Mouse (Mus musculus) liver, embryonic 15.5 days (tissue): ENCODE data around the gene Fam178b. TPM values are rescaled to one million over a fixed set of nuclear protein-coding genes. Genes with fewer than 3 reads are reported as not detected.
"Not testable (repeated sequence)": the region's sequence is repeated elsewhere in the genome, so short reads cannot be mapped to it uniquely, and the experiment has no call there.

Source experiments
- ATAC-seq: fragments of 200-750 bp; cut with Nextera tagmentation; 2 replicates; pipeline ENCODE4 v1.8.0; 2017; ENCODE audit warnings: moderate number of reproducible peaks, mild to moderate bottlenecking, moderate library complexity; ENCODE audit not compliant: insufficient read depth
- H3K27ac ChIP-seq: fragments of 300-500 bp; sonication (generic); replicated peaks from 2 replicates; pipeline ENCODE4 v1.5.1; 2015; ENCODE audit warnings: mild to moderate bottlenecking, inconsistent platforms
- H3K27me3 ChIP-seq: fragments of 300-500 bp; sonication (generic); 2 replicates; pipeline ENCODE4 v1.6.1; 2015; ENCODE audit warnings: mild to moderate bottlenecking, inconsistent platforms
- H3K36me3 ChIP-seq: fragments of 300-500 bp; sonication (generic); replicated peaks from 2 replicates; pipeline ENCODE4 v1.6.1; 2015; ENCODE audit warnings: moderate library complexity, mild to moderate bottlenecking, inconsistent platforms
- H3K4me1 ChIP-seq: fragments of 300-500 bp; sonication (generic); replicated peaks from 2 replicates; pipeline ENCODE4 v1.6.1; 2015; ENCODE audit warnings: inconsistent platforms
- H3K4me2 ChIP-seq: fragments of 300-500 bp; sonication (generic); 2 replicates; pipeline ENCODE4 v1.6.1; 2015; ENCODE audit warnings: moderate library complexity, mild to moderate bottlenecking, inconsistent platforms
- H3K4me3 ChIP-seq: fragments of 300-500 bp; sonication (generic); replicated peaks from 2 replicates; pipeline ENCODE4 v1.5.1; 2015; ENCODE audit warnings: mild to moderate bottlenecking, inconsistent platforms
- H3K9ac ChIP-seq: fragments of 300-500 bp; sonication (generic); 2 replicates; pipeline ENCODE4 v1.6.1; 2015; ENCODE audit warnings: moderate library complexity, mild to moderate bottlenecking, inconsistent platforms
- H3K9me3 ChIP-seq: fragments of 300-500 bp; sonication (generic); replicated peaks from 2 replicates; pipeline ENCODE4 v1.6.1; 2016; ENCODE audit warnings: inconsistent platforms
- WGBS: fragments of 180-500 bp; shearing (Covaris S2); methylation state at CpG from one replicate; pipeline ENCODE4 v1.1.7; 2015; ENCODE audit warnings: mixed read lengths; ENCODE audit not compliant: insufficient replicate concordance; 5-methylcytosine and 5-hydroxymethylcytosine counted together
- polyA plus RNA-seq: library from polyadenylated mRNA; unstranded; fragments of >200 nt; fragmentation: Nextera tagmentation; extraction: Ambion mirVana; gene quantifications from 2 replicates; pipeline ENCODE4 v1.2.1, GENCODE M21; 2015

Fam178b gene
- polyA plus RNA-seq, 1 experiment from 2014 or later, result 0.15 TPM

GRCm38 (mm10) chr1:36671260-36671659, 11.7 kb downstream of the Fam178b start:
- no peaks in the 10 kb centered on the region for H3K27me3 ChIP-seq
- H3K27ac ChIP-seq, result 0 out of 2 replicates have a peak overlapping the region, but pooled peaks have one; percentile 38
- H3K4me1 ChIP-seq, result peaks cover 25% of the 10 kb centered on the region
- no peaks in the 10 kb centered on the region for H3K9me3 ChIP-seq
- no peaks in the 10 kb centered on the region for H3K36me3 ChIP-seq
- H3K4me3 ChIP-seq, result no peak overlapping the region
- no peak overlapping the region for H3K9ac ChIP-seq
- 54% methylated on average over 10 of the region's 10 CpGs for WGBS
- ATAC-seq, result peak; percentile 70
- peak overlapping the region; percentile 32 for H3K4me2 ChIP-seq

- Histone ChIP-seq H3K9ac (no peak overlapping the region), H3K9me3 (no peaks in the 10 kb centered on the region), H3K27me3 (no peaks in the 10 kb centered on the region), H3K36me3 (no peaks in the 10 kb centered on the region), H3K4me1 (peaks cover 25% of the 10 kb centered on the region), H3K4me3 (no peak overlapping the region), H3K4me2 (peak overlapping the region; percentile 29; the same call in 1 of the 2 replicates), H3K27ac (0 out of 2 replicates have a peak overlapping the region, but pooled peaks have one; percentile 19)
- WGBS, result 21% methylated on average over 4 of the region's 4 CpGs
- peak; percentile 83 for ATAC-seq
These were observed 12.7 kb downstream of the Fam178b start for GRCm38 (mm10) chr1:36670256-36670655.

- H3K4me3 ChIP-seq, ATAC-seq, H3K27me3 ChIP-seq, H3K27ac ChIP-seq, H3K4me2 ChIP-seq, H3K9ac ChIP-seq, H3K9me3 ChIP-seq, H3K36me3 ChIP-seq: not testable (repeated sequence)
- 64% methylated on average over 4 of the region's 4 CpGs for WGBS
- H3K4me1 ChIP-seq, result peaks cover 38% of the 10 kb centered on the region
These were observed 15.0 kb downstream of the Fam178b start for GRCm38 (mm10) chr1:36668007-36668406.

- peaks cover 32% of the 10 kb centered on the region for H3K4me1 ChIP-seq
- 66% methylated on average over 4 of the region's 4 CpGs for WGBS
- H3K4me2 ChIP-seq, result no peak overlapping the region
- no peak overlapping the region for H3K27ac ChIP-seq
- no peaks in the 10 kb centered on the region for H3K27me3 ChIP-seq
- H3K4me3 ChIP-seq, result no peak overlapping the region
- no peak overlapping the region for H3K9ac ChIP-seq
- H3K9me3 ChIP-seq, result no peaks in the 10 kb centered on the region
- no peak for ATAC-seq
- H3K36me3 ChIP-seq, result no peaks in the 10 kb centered on the region
These were observed 17.0 kb downstream of the Fam178b start for GRCm38 (mm10) chr1:36665934-36666333.

GRCm38 (mm10) chr1:36665165-36665723, 17.7 kb downstream of the Fam178b start:
- WGBS, result 78% methylated on average over 11 of the region's 11 CpGs
- Histone ChIP-seq H3K27me3 (no peaks in the 10 kb centered on the region), H3K9me3 (no peaks in the 10 kb centered on the region), H3K4me3 (no peak overlapping the region), H3K36me3 (no peaks in the 10 kb centered on the region), H3K4me2 (no peak overlapping the region), H3K4me1 (peaks cover 25% of the 10 kb centered on the region), H3K27ac (no peak overlapping the region), H3K9ac (no peak overlapping the region)
- ATAC-seq, result no peak

GRCm38 (mm10) chr1:36664457-36664856, 18.5 kb downstream of the Fam178b start:
- peaks cover 17% of the 10 kb centered on the region for H3K4me1 ChIP-seq
- no peak overlapping the region for H3K4me2 ChIP-seq
- H3K27ac ChIP-seq, result 0 out of 2 replicates have a peak overlapping the region, but pooled peaks have one; percentile 14
- H3K9me3 ChIP-seq, result no peaks in the 10 kb centered on the region
- 27% methylated on average over 4 of the region's 4 CpGs for WGBS
- no peak overlapping the region for H3K9ac ChIP-seq
- no peak overlapping the region for H3K4me3 ChIP-seq
- no peaks in the 10 kb centered on the region for H3K27me3 ChIP-seq
- no peak for ATAC-seq
- no peaks in the 10 kb centered on the region for H3K36me3 ChIP-seq

- Histone ChIP-seq H3K4me1 (peaks cover 27% of the 10 kb centered on the region), H3K4me3 (no peak overlapping the region), H3K36me3 (no peaks in the 10 kb centered on the region), H3K9me3 (no peaks in the 10 kb centered on the region), H3K4me2 (no peak overlapping the region), H3K27me3 (no peaks in the 10 kb centered on the region), H3K27ac (no peak overlapping the region), H3K9ac (no peak overlapping the region)
- no peak for ATAC-seq
- 56% methylated on average over 7 of the region's 7 CpGs for WGBS
These were observed 24.2 kb downstream of the Fam178b start for GRCm38 (mm10) chr1:36658621-36659399.

GRCm38 (mm10) chr1:36657658-36658415, 25.1 kb downstream of the Fam178b start:
- 36% methylated on average over 4 of the region's 4 CpGs for WGBS
- Histone ChIP-seq H3K9me3 (no peaks in the 10 kb centered on the region), H3K4me3 (no peak overlapping the region), H3K36me3 (no peaks in the 10 kb centered on the region), H3K4me2 (no peak overlapping the region), H3K27me3 (no peaks in the 10 kb centered on the region), H3K9ac (no peak overlapping the region), H3K4me1 (peaks cover 27% of the 10 kb centered on the region), H3K27ac (no peak overlapping the region)
- ATAC-seq, result peak; percentile 51; the same call in 1 of the 2 replicates

- no peak overlapping the region for H3K4me3 ChIP-seq
- no peaks in the 10 kb centered on the region for H3K27me3 ChIP-seq
- H3K4me2 ChIP-seq, result no peak overlapping the region
- H3K27ac ChIP-seq, result no peak overlapping the region
- WGBS, result 22% methylated on average over 3 of the region's 3 CpGs
- no peak overlapping the region for H3K9ac ChIP-seq
- H3K4me1 ChIP-seq, result peaks cover 27% of the 10 kb centered on the region
- no peak for ATAC-seq
- no peaks in the 10 kb centered on the region for H3K9me3 ChIP-seq
- no peaks in the 10 kb centered on the region for H3K36me3 ChIP-seq
These were observed 26.8 kb downstream of the Fam178b start for GRCm38 (mm10) chr1:36656233-36656632.

GRCm38 (mm10) chr1:36655039-36655438, 27.9 kb downstream of the Fam178b start:
- H3K4me3 ChIP-seq, result no peak overlapping the region
- H3K4me2 ChIP-seq, result no peak overlapping the region
- no peak overlapping the region for H3K9ac ChIP-seq
- H3K27me3 ChIP-seq, result no peaks in the 10 kb centered on the region
- peaks cover 27% of the 10 kb centered on the region for H3K4me1 ChIP-seq
- H3K36me3 ChIP-seq, result no peaks in the 10 kb centered on the region
- no peak for ATAC-seq
- H3K27ac ChIP-seq, result no peak overlapping the region
- WGBS, result 76% methylated on average over 5 of the region's 5 CpGs
- no peaks in the 10 kb centered on the region for H3K9me3 ChIP-seq

- ATAC-seq, result no peak
- H3K4me3 ChIP-seq, result no peak overlapping the region
- no peaks in the 10 kb centered on the region for H3K9me3 ChIP-seq
These were observed 35.4 kb downstream of the Fam178b start for GRCm38 (mm10) chr1:36647631-36648030.

More at GRCm38 (mm10) chr1:36647631-36648030, 35.4 kb downstream of the Fam178b start:
- WGBS, result 46% methylated on average over 5 of the region's 5 CpGs
- H3K36me3 ChIP-seq, result no peaks in the 10 kb centered on the region
- H3K9ac ChIP-seq, result no peak overlapping the region
- peaks cover 12% of the 10 kb centered on the region for H3K4me1 ChIP-seq
- no peak overlapping the region for H3K4me2 ChIP-seq
- no peak overlapping the region for H3K27ac ChIP-seq
- H3K27me3 ChIP-seq, result peaks cover 15% of the 10 kb centered on the region; the same call in 1 of the 2 replicates
